Mouse (Mus musculus) hindbrain, embryonic 14.5 days (tissue): ENCODE measurements around the gene Itih5. TPM values are rescaled to one million over a fixed set of nuclear protein-coding genes. Genes with fewer than 3 reads are reported as not detected.
A peak's percentile ranks its signal among the peaks of the same experiment; 100 is the strongest.

Source experiments
- ATAC-seq: fragments of 200-750 bp; cut with Nextera tagmentation; 2 replicates; pipeline ENCODE4 v1.8.0; 2017; ENCODE audit warnings: moderate number of reproducible peaks, mild to moderate bottlenecking, moderate TSS enrichment, moderate library complexity; ENCODE audit not compliant: low FRiP score
- DNase-seq: peaks from one replicate; pipeline ENCODE4 v3.0.0-alpha.2; 2015; ENCODE audit warnings: low spot score
- H3K27ac ChIP-seq: fragments of 300-500 bp; sonication (generic); 2 replicates; pipeline ENCODE4 v1.5.1; 2014; ENCODE audit warnings: mild to moderate bottlenecking, moderate library complexity
- H3K27me3 ChIP-seq: fragments of 300-500 bp; sonication (generic); 2 replicates; pipeline ENCODE4 v1.6.1; 2014; ENCODE audit warnings: mild to moderate bottlenecking, low read length, mixed read lengths; ENCODE audit not compliant: control insufficient read depth, insufficient read depth
- H3K36me3 ChIP-seq: fragments of 300-500 bp; sonication (generic); replicated peaks from 2 replicates; pipeline ENCODE4 v1.6.1; 2014; ENCODE audit not compliant: control insufficient read depth, insufficient read depth
- H3K4me1 ChIP-seq: fragments of 300-500 bp; sonication (generic); replicated peaks from 2 replicates; pipeline ENCODE4 v1.6.1; 2014; ENCODE audit warnings: antibody characterized with exemption, low read length, mixed read lengths; ENCODE audit not compliant: control insufficient read depth, insufficient read depth
- H3K4me2 ChIP-seq: fragments of 300-500 bp; sonication (generic); replicated peaks from 2 replicates; pipeline ENCODE4 v1.6.1; 2014; ENCODE audit warnings: mild to moderate bottlenecking, moderate library complexity
- H3K4me3 ChIP-seq: fragments of 300-500 bp; sonication (generic); replicated peaks from 2 replicates; pipeline ENCODE4 v1.5.1; 2014; ENCODE audit warnings: mild to moderate bottlenecking, low read length
- H3K9ac ChIP-seq: fragments of 300-500 bp; sonication (generic); 2 replicates; pipeline ENCODE4 v1.6.1; 2014
- H3K9me3 ChIP-seq: fragments of 300-500 bp; sonication (generic); 2 replicates; pipeline ENCODE4 v1.6.1; 2016; ENCODE audit warnings: low read length; ENCODE audit not compliant: control insufficient read depth
- WGBS: fragments of 180-500 bp; shearing (Covaris S2); extraction: QIAGEN DNeasy Blood & Tissue Kit; methylation state at CpG from one replicate; pipeline ENCODE4 v1.1.7; 2014; 5-methylcytosine and 5-hydroxymethylcytosine counted together
- polyA plus RNA-seq: library from polyadenylated mRNA; unstranded; fragments of >200 nt; fragmentation: Nextera tagmentation; extraction: Ambion mirVana; gene quantifications from 2 replicates; pipeline ENCODE4 v1.2.1, GENCODE M21; 2014

Gene Itih5
- polyA plus RNA-seq, 1 experiment from 2014 or later: 10.4 TPM

DNA sequence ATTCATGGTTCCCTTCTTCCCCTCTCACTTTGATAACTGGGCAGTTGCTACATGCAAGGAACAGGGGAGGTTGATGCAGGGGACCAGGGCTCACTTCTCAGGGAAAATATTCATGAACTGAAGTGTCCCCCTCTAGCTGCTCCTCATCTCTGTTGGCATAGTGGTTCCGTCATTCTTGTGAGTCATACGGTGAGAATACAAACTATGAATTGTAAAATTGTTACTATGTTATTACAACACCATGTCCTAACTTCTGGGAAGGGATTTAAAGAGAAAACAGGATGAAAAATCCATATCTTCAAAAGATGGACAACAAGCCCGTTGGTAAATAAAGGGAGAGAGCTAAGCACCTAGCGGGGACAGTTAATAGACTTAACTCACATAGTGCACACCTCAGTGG is 22.1 kb upstream of the Itih5 start, which contains the start of gene Itih2:
TSS of gene Itih2 (minus strand) at position 101 of the 400 bp plus-strand sequence.
- H3K36me3 ChIP-seq: no peaks in the 10 kb centered on the region
- ATAC-seq (no peak), DNase-seq (no peak)
- H3K9me3 ChIP-seq: no peaks in the 10 kb centered on the region
- no peak within 1 kb of the TSS for H3K4me2 ChIP-seq
- H3K9ac ChIP-seq: no peak within 1 kb of the TSS
- H3K4me3 ChIP-seq: no peak within 1 kb of the TSS
- no peaks in the 10 kb centered on the region for H3K27me3 ChIP-seq
- WGBS: 94% methylated on average over 4 of the region's 4 CpGs
- H3K27ac ChIP-seq: no peak within 1 kb of the TSS
- no peaks in the 10 kb centered on the region for H3K4me1 ChIP-seq

GRCm38 (mm10) chr2:10132128-10132527 is 21.2 kb upstream of the Itih5 start:
- Histone ChIP-seq H3K4me1 (no peaks in the 10 kb centered on the region), H3K4me2 (no peak overlapping the region), H3K4me3 (no peak overlapping the region), H3K36me3 (no peaks in the 10 kb centered on the region), H3K27me3 (no peaks in the 10 kb centered on the region), H3K9ac (no peak overlapping the region), H3K9me3 (no peaks in the 10 kb centered on the region), H3K27ac (no peak overlapping the region)
- ATAC-seq (no peak), DNase-seq (no peak)
- WGBS: 87% methylated on average over 1 of the region's 1 CpGs

GRCm38 (mm10) chr2:10133941-10134340 is 19.4 kb upstream of the Itih5 start:
- Histone ChIP-seq H3K36me3 (no peaks in the 10 kb centered on the region), H3K27ac (no peak overlapping the region), H3K27me3 (no peaks in the 10 kb centered on the region), H3K9me3 (no peaks in the 10 kb centered on the region), H3K4me3 (no peak overlapping the region), H3K4me1 (no peaks in the 10 kb centered on the region), H3K9ac (no peak overlapping the region), H3K4me2 (no peak overlapping the region)
- ATAC-seq: no peak
- DNase-seq: no peak
- 79% methylated on average over 6 of the region's 6 CpGs for WGBS

- 87% methylated on average over 2 of the region's 2 CpGs for WGBS
- Histone ChIP-seq H3K27ac (no peak overlapping the region), H3K4me3 (no peak overlapping the region), H3K9ac (no peak overlapping the region), H3K9me3 (no peaks in the 10 kb centered on the region), H3K36me3 (no peaks in the 10 kb centered on the region), H3K27me3 (no peaks in the 10 kb centered on the region), H3K4me2 (no peak overlapping the region), H3K4me1 (no peaks in the 10 kb centered on the region)
- no peak for ATAC-seq
- DNase-seq: no peak
Observed at GRCm38 (mm10) chr2:10137320-10137719, 16.1 kb upstream of the Itih5 start.

DNA sequence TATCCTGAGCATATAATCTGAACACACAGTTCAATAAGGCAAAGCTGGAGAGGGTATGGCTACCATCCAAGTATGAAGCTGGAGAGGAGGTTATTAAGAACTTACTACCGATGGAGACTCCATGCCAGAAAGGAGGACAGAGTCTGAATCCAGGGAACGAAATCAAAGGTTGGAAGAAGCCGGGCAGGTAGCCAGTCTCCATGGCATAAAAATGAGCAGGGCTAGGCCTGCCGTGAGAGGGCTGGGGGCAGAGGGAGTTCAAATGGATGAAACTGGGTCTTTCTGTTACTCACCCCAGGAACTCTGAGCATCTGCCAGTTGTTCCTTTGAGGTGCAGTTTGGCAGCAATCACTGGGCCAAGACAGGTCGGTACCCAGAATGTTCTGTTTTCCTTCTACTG is 12.9 kb upstream of the Itih5 start:
- Histone ChIP-seq H3K4me3 (no peak overlapping the region), H3K4me2 (no peak overlapping the region), H3K27me3 (no peaks in the 10 kb centered on the region), H3K4me1 (no peaks in the 10 kb centered on the region), H3K27ac (no peak overlapping the region), H3K36me3 (no peaks in the 10 kb centered on the region), H3K9me3 (no peaks in the 10 kb centered on the region), H3K9ac (no peak overlapping the region)
- no peak for DNase-seq
- ATAC-seq: no peak
- 68% methylated on average over 5 of the region's 5 CpGs for WGBS

DNA sequence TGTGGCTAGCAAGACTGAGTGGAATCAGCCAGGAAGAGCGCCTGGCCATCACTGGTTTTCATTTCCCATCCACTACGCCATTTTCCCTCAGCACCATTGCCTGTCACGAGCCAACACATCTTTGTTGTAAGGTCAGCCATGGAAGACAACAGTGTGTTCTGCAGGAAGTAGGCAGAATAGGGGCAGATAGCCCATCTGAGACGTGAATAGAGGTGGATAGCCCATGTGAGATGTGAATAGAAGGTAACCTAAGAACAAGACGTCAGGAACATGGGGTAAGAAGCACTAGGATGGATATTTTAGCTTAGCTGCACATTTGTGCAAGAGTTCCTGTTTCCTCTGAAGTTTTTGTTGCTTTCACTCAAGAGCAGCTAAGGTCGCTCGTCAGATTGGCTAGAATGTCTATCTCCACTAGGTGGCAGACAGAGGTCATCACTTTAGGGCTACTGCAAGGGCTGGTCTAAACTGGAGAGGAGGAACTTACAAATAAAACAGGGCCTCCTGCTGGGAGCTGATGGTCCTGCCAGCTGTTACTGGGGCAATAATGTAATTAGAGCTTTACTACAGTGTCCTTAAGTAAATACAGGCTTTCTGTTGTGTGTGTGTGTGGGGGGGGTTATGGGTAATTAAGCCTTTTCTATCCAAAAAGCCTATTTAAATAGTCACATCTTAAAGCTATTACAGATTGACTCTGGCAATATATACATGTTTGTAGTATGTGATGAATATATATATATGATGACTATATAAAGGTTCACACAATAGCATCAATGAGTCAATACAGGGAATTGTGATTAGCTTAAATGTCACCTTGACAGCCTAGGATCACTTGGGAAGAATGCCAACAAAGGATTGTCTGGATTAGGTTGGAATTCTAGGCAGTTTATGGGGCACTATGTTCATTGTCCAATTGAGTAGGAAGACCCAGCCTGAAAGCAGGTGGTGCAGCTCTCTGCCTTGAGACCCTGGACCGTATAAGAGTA is 10.6 kb upstream of the Itih5 start:
- Histone ChIP-seq H3K36me3 (no peaks in the 10 kb centered on the region), H3K4me1 (no peaks in the 10 kb centered on the region), H3K27ac (no peak overlapping the region), H3K9me3 (no peaks in the 10 kb centered on the region), H3K9ac (no peak overlapping the region), H3K4me3 (no peak overlapping the region), H3K4me2 (no peak overlapping the region), H3K27me3 (no peaks in the 10 kb centered on the region)
- DNase-seq: peak; percentile 77
- WGBS: 32% methylated on average over 8 of the region's 8 CpGs
- ATAC-seq: peak; percentile 86

- DNase-seq: no peak
- ATAC-seq: no peak
- H3K27me3 ChIP-seq: no peaks in the 10 kb centered on the region
- H3K36me3 ChIP-seq: no peaks in the 10 kb centered on the region
- H3K4me1 ChIP-seq: no peaks in the 10 kb centered on the region
- H3K9ac ChIP-seq: no peak overlapping the region
- no peak overlapping the region for H3K27ac ChIP-seq
- H3K4me2 ChIP-seq: no peak overlapping the region
- 78% methylated on average over 6 of the region's 6 CpGs for WGBS
- H3K4me3 ChIP-seq: no peak overlapping the region
- no peaks in the 10 kb centered on the region for H3K9me3 ChIP-seq
Observed at GRCm38 (mm10) chr2:10145514-10145913, 7.9 kb upstream of the Itih5 start.

DNA sequence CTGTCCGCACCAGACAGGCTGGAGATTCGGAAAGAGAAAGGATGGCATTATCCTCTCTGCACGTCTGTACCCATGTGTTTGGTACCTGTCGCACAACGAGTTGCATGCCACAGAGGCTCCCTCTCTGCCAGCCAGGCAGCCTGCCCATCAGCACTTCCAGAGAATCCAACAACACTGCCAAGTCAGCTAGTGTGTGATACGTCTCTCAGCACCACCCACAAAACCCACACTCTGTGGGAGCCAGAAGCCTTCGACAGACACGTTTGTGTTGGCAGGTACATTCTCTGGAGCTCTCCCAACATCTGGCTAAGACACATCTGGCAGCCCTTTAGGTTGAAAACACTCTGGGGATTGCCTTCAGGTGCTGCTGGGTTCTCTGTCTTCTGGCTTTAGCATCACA is 6.2 kb upstream of the Itih5 start:
- DNase-seq (no peak), ATAC-seq (no peak)
- no peaks in the 10 kb centered on the region for H3K36me3 ChIP-seq
- H3K9me3 ChIP-seq: no peaks in the 10 kb centered on the region
- H3K4me2 ChIP-seq: no peak overlapping the region
- no peaks in the 10 kb centered on the region for H3K27me3 ChIP-seq
- H3K4me3 ChIP-seq: no peak overlapping the region
- H3K4me1 ChIP-seq: no peaks in the 10 kb centered on the region
- no peak overlapping the region for H3K9ac ChIP-seq
- WGBS: 71% methylated on average over 8 of the region's 8 CpGs
- H3K27ac ChIP-seq: no peak overlapping the region

GRCm38 (mm10) chr2:10152590-10152989 is 781 bp upstream of the Itih5 start:
- H3K4me3 ChIP-seq: no peak overlapping the region
- ATAC-seq (no peak), DNase-seq (no peak)
- H3K9me3 ChIP-seq: no peaks in the 10 kb centered on the region
- WGBS: 85% methylated on average over 5 of the region's 5 CpGs
- H3K4me2 ChIP-seq: no peak overlapping the region
- no peak overlapping the region for H3K9ac ChIP-seq
- H3K36me3 ChIP-seq: no peaks in the 10 kb centered on the region
- H3K27me3 ChIP-seq: no peaks in the 10 kb centered on the region
- no peak overlapping the region for H3K27ac ChIP-seq
- peaks cover 6% of the 10 kb centered on the region for H3K4me1 ChIP-seq
